Mouse (Mus musculus): Measurements from ENCODE around the gene Galnt11.

DNA sequence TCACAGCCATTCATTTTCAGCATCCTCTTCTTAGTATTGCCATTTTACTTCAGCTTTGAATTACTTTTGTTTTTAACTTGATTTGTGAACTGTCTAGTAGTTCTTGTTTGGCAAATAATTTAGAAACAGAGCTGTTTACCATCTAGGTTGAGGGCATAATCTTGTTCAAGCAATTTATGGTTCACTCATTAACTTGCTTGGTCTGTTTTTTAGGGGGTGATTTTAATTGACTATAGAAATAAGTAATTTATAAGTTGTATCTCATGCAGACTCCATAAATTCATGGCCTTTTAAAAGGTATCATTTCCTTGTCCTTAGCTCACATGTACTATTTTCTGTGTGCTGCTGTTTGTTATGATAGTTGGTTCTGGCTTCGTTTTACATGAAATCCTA is 24.8 kb downstream of the Galnt11 start:
- no peak for TF ChIP-seq CTCF (IDR thresholded peaks at IDR 0.05; ENCODE audit: insufficient read depth, low read depth, low read length)
- no peak for TF ChIP-seq POLR2A (IDR thresholded peaks at IDR 0.05; ENCODE audit: insufficient read depth, low read depth, low read length)
